Mouse (Mus musculus) hindbrain, embryonic 14.5 days (tissue): ENCODE data around the gene Shq1. TPM values are rescaled to one million over a fixed set of nuclear protein-coding genes. Genes with fewer than 3 reads are reported as not detected.

Experiments used
- ATAC-seq: fragments of 200-750 bp; cut with Nextera tagmentation; 2 replicates; pipeline ENCODE4 v1.8.0; 2017; ENCODE audit warnings: moderate number of reproducible peaks, mild to moderate bottlenecking, moderate TSS enrichment, moderate library complexity; ENCODE audit not compliant: low FRiP score
- DNase-seq: peaks from one replicate; pipeline ENCODE4 v3.0.0-alpha.2; 2015; ENCODE audit warnings: low spot score
- H3K27ac ChIP-seq: fragments of 300-500 bp; sonication (generic); 2 replicates; pipeline ENCODE4 v1.5.1; 2014; ENCODE audit warnings: mild to moderate bottlenecking, moderate library complexity
- H3K27me3 ChIP-seq: fragments of 300-500 bp; sonication (generic); 2 replicates; pipeline ENCODE4 v1.6.1; 2014; ENCODE audit warnings: mild to moderate bottlenecking, low read length, mixed read lengths; ENCODE audit not compliant: control insufficient read depth, insufficient read depth
- H3K36me3 ChIP-seq: fragments of 300-500 bp; sonication (generic); replicated peaks from 2 replicates; pipeline ENCODE4 v1.6.1; 2014; ENCODE audit not compliant: control insufficient read depth, insufficient read depth
- H3K4me1 ChIP-seq: fragments of 300-500 bp; sonication (generic); replicated peaks from 2 replicates; pipeline ENCODE4 v1.6.1; 2014; ENCODE audit warnings: antibody characterized with exemption, low read length, mixed read lengths; ENCODE audit not compliant: control insufficient read depth, insufficient read depth
- H3K4me2 ChIP-seq: fragments of 300-500 bp; sonication (generic); replicated peaks from 2 replicates; pipeline ENCODE4 v1.6.1; 2014; ENCODE audit warnings: mild to moderate bottlenecking, moderate library complexity
- H3K4me3 ChIP-seq: fragments of 300-500 bp; sonication (generic); replicated peaks from 2 replicates; pipeline ENCODE4 v1.5.1; 2014; ENCODE audit warnings: mild to moderate bottlenecking, low read length
- H3K9ac ChIP-seq: fragments of 300-500 bp; sonication (generic); 2 replicates; pipeline ENCODE4 v1.6.1; 2014
- H3K9me3 ChIP-seq: fragments of 300-500 bp; sonication (generic); 2 replicates; pipeline ENCODE4 v1.6.1; 2016; ENCODE audit warnings: low read length; ENCODE audit not compliant: control insufficient read depth
- WGBS: fragments of 180-500 bp; shearing (Covaris S2); extraction: QIAGEN DNeasy Blood & Tissue Kit; methylation state at CpG from one replicate; pipeline ENCODE4 v1.1.7; 2014; 5-methylcytosine and 5-hydroxymethylcytosine counted together
- polyA plus RNA-seq: library from polyadenylated mRNA; unstranded; fragments of >200 nt; fragmentation: Nextera tagmentation; extraction: Ambion mirVana; gene quantifications from 2 replicates; pipeline ENCODE4 v1.2.1, GENCODE M21; 2014

Gene Shq1
- polyA plus RNA-seq, 1 experiment from 2014 or later, result 7.6 TPM

DNA sequence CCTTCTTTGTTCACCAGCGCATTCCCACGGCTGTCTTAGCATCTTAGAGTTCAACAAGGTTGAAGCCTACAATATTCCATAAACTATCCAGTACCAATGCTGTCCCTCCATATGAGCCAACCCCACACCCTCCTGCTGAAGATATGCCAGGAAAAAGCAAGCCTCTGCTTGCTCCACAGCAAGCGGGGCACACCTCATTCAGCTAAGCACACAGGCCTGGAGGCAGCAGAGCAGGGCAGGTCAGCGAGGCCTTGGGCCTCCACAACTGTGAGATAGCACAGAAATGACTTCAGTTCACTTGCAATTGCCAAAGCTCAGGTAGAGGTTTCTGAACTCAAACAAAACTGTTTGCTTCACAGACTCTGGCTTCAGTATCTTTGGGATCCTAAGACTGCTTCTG lies 64.2 kb downstream of the Shq1 start:
- Histone ChIP-seq H3K4me2 (no peak overlapping the region), H3K27ac (no peak overlapping the region), H3K36me3 (no peaks in the 10 kb centered on the region), H3K9ac (no peak overlapping the region), H3K27me3 (no peaks in the 10 kb centered on the region), H3K4me1 (no peaks in the 10 kb centered on the region), H3K4me3 (no peak overlapping the region), H3K9me3 (no peaks in the 10 kb centered on the region)
- DNase-seq (no peak), ATAC-seq (no peak)
- WGBS, result 82% methylated on average over 4 of the region's 4 CpGs

DNA sequence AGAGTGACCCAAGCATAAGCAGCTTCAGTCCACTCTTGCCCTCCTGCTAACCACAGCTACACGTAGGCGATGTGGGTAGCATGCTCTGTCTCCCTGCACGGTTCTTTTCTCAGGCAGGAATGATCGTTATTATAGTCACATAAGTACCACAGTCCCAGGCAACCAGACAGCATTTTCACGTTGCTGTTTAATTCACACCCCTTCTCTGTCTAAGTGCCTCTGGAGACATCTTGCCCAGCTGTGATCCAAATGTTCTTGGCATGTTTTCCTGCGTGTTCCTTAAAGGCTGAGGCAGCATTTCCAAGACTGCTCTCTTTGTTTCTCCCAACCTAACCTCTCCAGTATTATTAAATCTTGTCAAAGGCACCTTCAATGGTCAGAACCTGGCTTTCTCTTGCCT lies 67.3 kb downstream of the Shq1 start:
- Histone ChIP-seq H3K9me3 (no peaks in the 10 kb centered on the region), H3K4me3 (no peak overlapping the region), H3K9ac (no peak overlapping the region), H3K4me1 (no peaks in the 10 kb centered on the region), H3K27me3 (no peaks in the 10 kb centered on the region), H3K36me3 (no peaks in the 10 kb centered on the region), H3K4me2 (no peak overlapping the region), H3K27ac (no peak overlapping the region)
- ATAC-seq (no peak), DNase-seq (no peak)
- WGBS, result 64% methylated on average over 6 of the region's 6 CpGs

DNA sequence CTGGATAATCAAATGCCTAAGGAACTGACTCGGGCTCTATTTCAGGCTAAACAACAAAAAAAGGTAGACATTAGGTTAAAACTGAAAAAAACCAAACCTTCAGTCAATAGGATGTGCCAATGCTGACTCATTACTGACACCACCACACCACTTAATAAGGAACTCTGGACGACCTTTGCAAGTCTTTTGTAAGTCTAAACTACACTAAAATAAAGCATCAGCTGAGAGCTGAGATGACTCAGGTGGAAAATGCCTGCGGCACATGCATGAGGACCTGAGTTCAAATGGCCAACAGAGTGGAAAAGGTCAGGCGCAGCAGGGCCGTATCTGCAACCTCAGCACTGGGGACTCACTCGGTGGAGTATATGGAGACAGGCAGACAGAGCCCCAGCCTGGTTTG lies 69.3 kb downstream of the Shq1 start:
- Histone ChIP-seq H3K4me2 (no peak overlapping the region), H3K36me3 (no peaks in the 10 kb centered on the region), H3K4me1 (no peaks in the 10 kb centered on the region), H3K27me3 (no peaks in the 10 kb centered on the region), H3K9me3 (no peaks in the 10 kb centered on the region), H3K4me3 (no peak overlapping the region), H3K9ac (no peak overlapping the region), H3K27ac (no peak overlapping the region)
- DNase-seq (no peak), ATAC-seq (no peak)
- 89% methylated on average over 6 of the region's 6 CpGs for WGBS

DNA sequence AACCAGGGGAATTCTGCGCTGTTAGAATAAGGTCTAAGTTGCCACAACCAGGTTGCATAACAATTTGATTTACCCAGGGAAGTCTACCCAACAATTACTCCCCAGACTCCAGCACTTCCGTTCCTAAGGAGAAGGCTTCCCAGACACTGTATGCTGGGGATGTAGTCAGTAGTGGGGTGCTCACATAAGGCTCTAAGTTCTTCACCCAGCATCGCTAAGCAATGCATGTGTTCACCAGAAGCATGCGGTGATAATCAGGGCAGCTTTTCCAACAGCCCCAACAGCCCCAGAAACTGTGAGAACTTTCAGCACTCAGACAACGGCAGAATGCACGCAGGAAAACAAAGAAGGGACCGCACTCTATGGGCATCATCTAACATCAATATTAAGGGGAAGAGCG lies 77.1 kb downstream of the Shq1 start:
- Histone ChIP-seq H3K27me3 (no peaks in the 10 kb centered on the region), H3K27ac (no peak overlapping the region), H3K9ac (no peak overlapping the region), H3K4me2 (no peak overlapping the region), H3K36me3 (no peaks in the 10 kb centered on the region), H3K4me3 (no peak overlapping the region), H3K4me1 (no peaks in the 10 kb centered on the region; the same call in 1 of the 2 replicates), H3K9me3 (no peaks in the 10 kb centered on the region)
- WGBS, result 40% methylated on average over 8 of the region's 8 CpGs
- no peak for DNase-seq
- ATAC-seq, result no peak

DNA sequence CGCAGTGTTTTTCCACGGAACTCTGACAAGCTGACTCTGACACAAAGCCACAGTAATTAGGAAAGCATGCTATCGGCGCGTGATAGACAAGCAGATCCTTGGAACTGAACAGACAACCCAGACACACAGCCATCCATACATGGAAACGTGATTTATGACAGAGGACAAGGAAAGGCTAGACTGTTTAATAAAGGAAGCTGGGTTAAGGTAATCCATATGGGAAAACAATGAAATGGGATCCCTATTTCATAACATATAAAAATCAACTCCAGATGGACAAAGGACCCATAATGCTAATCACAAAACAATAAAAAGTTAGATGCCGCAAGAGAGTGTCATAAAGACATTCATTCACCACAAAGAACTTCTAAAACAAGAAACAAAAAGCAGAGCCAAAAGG lies 78.0 kb downstream of the Shq1 start:
- Histone ChIP-seq H3K36me3 (no peaks in the 10 kb centered on the region), H3K9me3 (no peaks in the 10 kb centered on the region), H3K4me3 (no peak overlapping the region), H3K4me1 (no peaks in the 10 kb centered on the region; the same call in 1 of the 2 replicates), H3K27me3 (no peaks in the 10 kb centered on the region), H3K9ac (no peak overlapping the region), H3K27ac (no peak overlapping the region), H3K4me2 (no peak overlapping the region)
- WGBS, result 30% methylated on average over 7 of the region's 7 CpGs
- DNase-seq (no peak), ATAC-seq (no peak)

DNA sequence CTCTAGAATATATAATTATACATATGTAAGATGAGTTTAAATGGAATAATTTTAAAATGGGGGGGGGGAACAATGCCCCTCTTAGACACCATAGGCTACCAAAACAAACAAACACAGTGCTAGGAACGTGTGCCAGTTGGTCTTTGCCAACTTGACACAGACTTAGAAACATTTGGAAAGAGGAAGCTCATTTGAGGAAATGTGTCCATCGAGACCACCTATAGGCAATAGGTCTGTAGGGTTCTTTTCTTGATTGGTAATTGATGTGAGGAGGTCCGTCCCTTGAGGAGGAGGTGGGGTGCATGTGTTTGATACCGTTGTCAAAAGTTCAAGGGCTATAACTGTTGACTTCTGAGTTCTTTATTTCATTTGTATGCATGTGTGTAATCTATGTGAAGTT lies 80.4 kb downstream of the Shq1 start:
- no peak overlapping the region for H3K27ac ChIP-seq
- DNase-seq (no peak), ATAC-seq (no peak)
- no peaks in the 10 kb centered on the region for H3K9me3 ChIP-seq
- no peaks in the 10 kb centered on the region for H3K27me3 ChIP-seq
- no peak overlapping the region for H3K9ac ChIP-seq
- no peak overlapping the region for H3K4me2 ChIP-seq
- H3K4me3 ChIP-seq, result no peak overlapping the region
- H3K4me1 ChIP-seq, result no peaks in the 10 kb centered on the region; the same call in 1 of the 2 replicates
- no peaks in the 10 kb centered on the region for H3K36me3 ChIP-seq
- 85% methylated on average over 4 of the region's 4 CpGs for WGBS

DNA sequence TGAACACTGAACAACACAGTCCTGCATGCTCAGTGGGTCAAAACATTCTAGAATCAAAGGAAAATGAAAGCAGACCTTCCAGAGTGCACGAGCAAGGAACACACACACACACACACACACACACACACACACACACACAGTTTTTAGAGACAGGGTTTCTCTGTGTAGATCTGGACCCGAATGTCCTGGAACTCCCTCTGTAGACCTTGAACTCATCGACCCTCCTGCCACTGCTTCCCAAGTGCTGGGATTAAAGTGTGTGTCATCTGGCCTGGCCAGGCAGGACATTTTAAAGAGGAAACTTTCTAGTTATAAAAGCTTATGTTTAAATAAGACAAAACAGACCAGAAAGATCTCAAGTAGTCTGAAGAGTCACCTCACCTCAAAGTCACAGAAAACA lies 82.1 kb downstream of the Shq1 start:
- Histone ChIP-seq H3K36me3 (no peaks in the 10 kb centered on the region), H3K4me3 (no peak overlapping the region), H3K27ac (no peak overlapping the region), H3K4me1 (no peaks in the 10 kb centered on the region; the same call in 1 of the 2 replicates), H3K9ac (no peak overlapping the region), H3K4me2 (no peak overlapping the region), H3K9me3 (no peaks in the 10 kb centered on the region), H3K27me3 (no peaks in the 10 kb centered on the region)
- ATAC-seq (no peak), DNase-seq (no peak)
- 93% methylated on average over 3 of the region's 3 CpGs for WGBS

DNA sequence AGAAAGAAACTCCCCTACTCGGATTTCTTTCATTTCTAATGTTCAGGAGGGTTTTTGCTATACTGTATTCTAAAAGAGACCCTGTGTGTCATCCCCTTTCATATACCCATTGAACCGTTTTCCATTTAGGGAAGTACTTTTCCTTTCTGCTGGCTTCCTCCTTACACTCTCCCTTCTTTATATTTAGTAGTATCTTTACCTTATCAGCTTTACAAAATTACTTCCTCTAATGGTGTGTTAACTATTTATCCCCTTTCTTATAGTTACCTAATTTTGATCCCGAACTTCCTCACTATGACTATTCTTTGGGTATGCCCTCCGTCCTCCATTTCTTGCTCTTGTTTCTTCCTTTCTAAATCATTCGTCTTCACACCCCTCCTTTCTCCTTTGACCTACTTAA lies 84.2 kb downstream of the Shq1 start:
- WGBS, result 91% methylated on average over 5 of the region's 5 CpGs
- H3K4me2 ChIP-seq, result no peak overlapping the region
- no peaks in the 10 kb centered on the region for H3K27me3 ChIP-seq
- DNase-seq (no peak), ATAC-seq (no peak)
- no peak overlapping the region for H3K4me3 ChIP-seq
- no peak overlapping the region for H3K9ac ChIP-seq
- H3K36me3 ChIP-seq, result no peaks in the 10 kb centered on the region
- peaks cover 3% of the 10 kb centered on the region for H3K4me1 ChIP-seq
- H3K9me3 ChIP-seq, result no peaks in the 10 kb centered on the region
- no peak overlapping the region for H3K27ac ChIP-seq

DNA sequence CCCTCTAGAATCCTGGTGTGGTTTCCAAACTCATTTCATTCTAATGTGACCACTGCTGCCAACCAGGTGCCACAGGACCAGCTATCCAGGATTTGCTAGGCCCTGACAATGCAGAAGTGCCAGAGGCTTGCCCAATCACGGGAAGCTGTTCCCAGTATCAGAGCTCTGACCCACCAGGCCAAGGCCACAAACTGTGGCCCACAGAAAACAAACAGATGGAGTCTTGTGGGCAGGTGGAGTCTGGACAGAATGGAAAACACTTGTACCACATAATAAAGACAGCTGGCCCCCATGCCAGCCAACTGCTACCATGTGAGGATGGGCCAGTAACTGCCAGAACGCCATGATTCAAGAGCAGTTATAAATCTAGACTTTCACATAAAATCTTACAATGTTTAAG lies 89.0 kb downstream of the Shq1 start:
- H3K4me3 ChIP-seq, result no peak overlapping the region
- ATAC-seq (no peak), DNase-seq (no peak)
- H3K27me3 ChIP-seq, result no peaks in the 10 kb centered on the region
- H3K4me1 ChIP-seq, result peaks cover 14% of the 10 kb centered on the region
- no peak overlapping the region for H3K4me2 ChIP-seq
- no peak overlapping the region for H3K27ac ChIP-seq
- no peak overlapping the region for H3K9ac ChIP-seq
- 80% methylated on average over 2 of the region's 2 CpGs for WGBS
- no peaks in the 10 kb centered on the region for H3K9me3 ChIP-seq
- H3K36me3 ChIP-seq, result no peaks in the 10 kb centered on the region

DNA sequence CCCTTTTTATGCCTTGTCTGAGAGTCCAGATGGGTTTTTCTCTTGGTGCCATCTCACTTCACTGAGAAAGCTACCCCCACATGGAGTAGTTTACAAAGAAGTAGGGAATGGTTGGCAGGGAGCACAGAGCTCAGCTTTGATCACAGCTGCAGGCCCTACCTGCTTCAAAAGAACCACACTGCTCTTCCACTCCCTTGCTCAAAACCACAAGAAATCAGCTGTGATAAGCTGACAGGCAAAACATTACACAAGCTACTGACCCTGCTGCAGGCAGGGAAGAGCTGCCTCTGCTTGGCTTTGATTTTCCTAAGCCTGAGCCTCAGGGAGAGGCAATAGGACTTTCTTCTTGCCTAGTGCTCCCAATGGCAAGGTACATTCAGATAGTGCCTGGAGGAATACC lies 89.9 kb downstream of the Shq1 start:
- DNase-seq, result no peak

More for the DNA sequence above, 89.9 kb downstream of the Shq1 start:
- H3K4me1 ChIP-seq, result peaks cover 14% of the 10 kb centered on the region
- H3K4me2 ChIP-seq, result no peak overlapping the region
- H3K9me3 ChIP-seq, result no peaks in the 10 kb centered on the region
- H3K27me3 ChIP-seq, result no peaks in the 10 kb centered on the region
- H3K9ac ChIP-seq, result no peak overlapping the region
- no peak overlapping the region for H3K27ac ChIP-seq
- no peaks in the 10 kb centered on the region for H3K36me3 ChIP-seq
- ATAC-seq, result no peak
- H3K4me3 ChIP-seq, result no peak overlapping the region
